Mouse (Mus musculus) stomach, embryonic 16.5 days (tissue): ENCODE results near the gene Tnk1. TPM values are rescaled to one million over a fixed set of nuclear protein-coding genes. Genes with fewer than 3 reads are reported as not detected.

Experiments used
- ATAC-seq: fragments of 200-750 bp; cut with Nextera tagmentation; 2 replicates; pipeline ENCODE4 v1.8.0; 2017; ENCODE audit warnings: moderate number of reproducible peaks, moderate TSS enrichment; ENCODE audit not compliant: insufficient read depth, low FRiP score
- H3K27ac ChIP-seq: fragments of 300-500 bp; sonication (generic); 2 replicates; pipeline ENCODE4 v1.5.1; 2014; ENCODE audit warnings: low read length
- H3K27me3 ChIP-seq: fragments of 300-500 bp; sonication (generic); 2 replicates; pipeline ENCODE4 v1.6.1; 2014; ENCODE audit warnings: low read length, control low read depth, mixed read lengths; ENCODE audit not compliant: control insufficient read depth, insufficient read depth
- H3K36me3 ChIP-seq: fragments of 300-500 bp; sonication (generic); 2 replicates; pipeline ENCODE4 v1.6.1; 2014; ENCODE audit warnings: low read length; ENCODE audit not compliant: control insufficient read depth, insufficient read depth
- H3K4me1 ChIP-seq: fragments of 300-500 bp; sonication (generic); 2 replicates; pipeline ENCODE4 v1.6.1; 2014; ENCODE audit warnings: low read length, control low read depth, mixed read lengths; ENCODE audit not compliant: control insufficient read depth, insufficient read depth
- H3K4me2 ChIP-seq: fragments of 300-500 bp; sonication (generic); 2 replicates; pipeline ENCODE4 v1.6.1; 2014; ENCODE audit warnings: low read depth, low read length, mixed read lengths
- H3K4me3 ChIP-seq: fragments of 300-500 bp; sonication (generic); replicated peaks from 2 replicates; pipeline ENCODE4 v1.5.1; 2014; ENCODE audit warnings: mild to moderate bottlenecking, low read length
- H3K9ac ChIP-seq: fragments of 300-500 bp; sonication (generic); 2 replicates; pipeline ENCODE4 v1.6.1; 2014; ENCODE audit warnings: low read length
- H3K9me3 ChIP-seq: fragments of 300-500 bp; sonication (generic); replicated peaks from 2 replicates; pipeline ENCODE4 v1.6.1; 2016; ENCODE audit warnings: low read length, control low read depth; ENCODE audit not compliant: control insufficient read depth
- WGBS: fragments of 180-500 bp; shearing (Covaris S2); extraction: QIAGEN DNeasy Blood & Tissue Kit; methylation state at CpG from one replicate; pipeline ENCODE4 v1.1.7; 2014; 5-methylcytosine and 5-hydroxymethylcytosine counted together
- microRNA-seq: library from miRNA; unstranded; fragments of <30 nt; microRNA quantifications from one replicate; pipeline ENCODE4, GENCODE M21; 2016
- polyA plus RNA-seq: library from polyadenylated mRNA; unstranded; fragments of >200 nt; fragmentation: Nextera tagmentation; extraction: Ambion mirVana; gene quantifications from 2 replicates; pipeline ENCODE4 v1.2.1, GENCODE M21; 2015

Tnk1 gene
- polyA plus RNA-seq, 1 experiment from 2014 or later = 15.3 TPM

DNA sequence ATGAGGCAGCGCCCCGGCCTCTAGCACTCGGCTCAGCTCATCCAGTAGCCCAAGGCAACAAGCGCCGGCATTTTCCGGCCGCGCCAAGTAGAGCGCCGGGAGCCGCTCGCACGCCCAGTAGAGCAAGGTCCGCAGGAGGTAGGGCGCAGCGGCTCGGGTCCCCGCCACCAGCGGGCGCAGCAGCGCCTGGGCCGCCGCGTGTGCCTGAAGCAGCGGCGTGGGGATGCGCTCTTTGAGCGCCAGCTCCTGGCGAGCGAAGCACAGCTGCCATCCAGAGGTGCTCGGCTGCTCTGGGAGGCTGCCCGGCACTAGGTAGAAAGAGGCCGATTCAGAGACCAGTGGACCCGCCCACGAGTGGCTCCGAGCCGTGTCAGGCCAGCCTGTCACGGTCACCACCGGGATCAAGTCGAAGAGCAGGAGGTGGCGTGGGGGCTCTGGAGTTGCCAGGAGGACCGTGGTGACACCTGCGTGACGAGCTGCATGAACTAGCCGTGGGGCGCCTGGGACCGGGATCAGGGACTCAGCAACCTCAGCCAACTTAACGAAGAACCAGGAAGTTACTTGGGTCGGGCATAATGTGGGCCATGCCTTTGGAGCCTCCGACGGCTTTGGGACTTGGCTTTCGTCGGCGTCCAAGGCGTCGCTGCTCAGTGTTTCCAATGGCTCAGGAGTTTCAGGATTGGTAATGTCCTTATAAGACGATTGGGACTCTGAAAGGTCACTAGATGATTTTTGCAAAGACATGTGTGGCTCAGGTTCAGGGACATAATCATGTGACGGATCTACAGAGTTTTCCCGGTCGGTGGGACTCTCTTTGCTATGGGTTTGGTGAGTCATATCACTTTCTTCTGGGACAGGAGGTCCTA is 54.5 kb downstream of the Tnk1 start:
- no peaks in the 10 kb centered on the region for H3K36me3 ChIP-seq
- H3K27me3 ChIP-seq = peaks cover 12% of the 10 kb centered on the region
- peaks cover 58% of the 10 kb centered on the region for H3K4me1 ChIP-seq
- peak overlapping the region; percentile 72 for H3K4me3 ChIP-seq
- peak; percentile 69 for ATAC-seq
- H3K9me3 ChIP-seq = no peaks in the 10 kb centered on the region
- peak overlapping the region; percentile 83 for H3K9ac ChIP-seq
- WGBS = 2% methylated on average over 60 of the region's 60 CpGs
- peak overlapping the region; percentile 69 for H3K27ac ChIP-seq
- peak overlapping the region; percentile 99 for H3K4me2 ChIP-seq

DNA sequence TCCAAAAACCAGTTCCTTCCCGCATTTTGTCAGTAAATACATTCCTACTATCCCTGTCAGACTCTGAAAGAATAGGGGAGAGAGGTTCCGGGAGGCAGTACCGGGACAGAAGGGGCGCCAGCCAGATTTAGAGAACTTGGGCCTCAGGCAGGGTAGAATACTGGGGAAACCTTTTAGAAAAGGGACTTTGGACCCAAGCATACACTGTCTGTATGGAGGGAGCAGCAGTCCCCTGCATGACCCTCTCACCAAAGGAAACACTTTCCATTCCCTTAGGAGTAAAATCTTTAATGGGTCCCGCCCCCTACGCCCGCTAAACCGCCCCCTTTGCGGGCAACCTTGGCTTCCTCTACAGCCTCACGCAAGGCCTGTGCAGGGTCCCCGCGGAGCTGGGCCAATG is 55.2 kb downstream of the Tnk1 start:
- Histone ChIP-seq H3K9ac (peak overlapping the region; percentile 83), H3K4me3 (peak overlapping the region; percentile 72), H3K36me3 (no peaks in the 10 kb centered on the region), H3K4me1 (peaks cover 58% of the 10 kb centered on the region), H3K27ac (peak overlapping the region; percentile 69; the same call in 1 of the 2 replicates), H3K27me3 (peaks cover 12% of the 10 kb centered on the region), H3K9me3 (no peaks in the 10 kb centered on the region), H3K4me2 (peak overlapping the region; percentile 99)
- WGBS = 3% methylated on average over 12 of the region's 12 CpGs
- no peak; the same call in 1 of the 2 replicates for ATAC-seq

DNA sequence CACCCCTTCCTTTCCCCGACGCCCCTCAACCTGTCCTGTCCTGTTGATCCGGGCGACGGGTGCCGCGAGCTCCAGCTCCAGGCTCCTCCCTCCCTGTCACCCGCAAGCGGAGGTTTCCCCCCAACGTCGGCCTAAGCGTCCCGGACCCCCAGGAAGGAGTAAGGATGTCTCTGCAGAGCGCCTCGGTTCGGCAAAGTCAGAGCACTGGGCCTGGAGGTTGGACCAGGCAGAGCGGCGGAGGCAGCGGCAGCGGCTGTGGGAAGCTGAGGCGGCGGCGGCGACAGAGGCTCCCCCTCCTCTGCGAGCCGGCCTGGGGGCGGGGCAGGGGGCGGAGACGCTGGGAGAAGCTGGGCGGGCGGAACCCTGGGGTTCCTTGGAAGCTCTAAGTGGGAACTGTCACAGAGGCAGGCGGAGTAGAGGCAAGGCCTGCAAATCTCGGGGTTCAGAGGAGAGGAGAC is 55.9 kb downstream of the Tnk1 start:
- Histone ChIP-seq H3K4me1 (peaks cover 58% of the 10 kb centered on the region), H3K27me3 (peaks cover 12% of the 10 kb centered on the region), H3K4me3 (peak overlapping the region; percentile 72), H3K36me3 (no peaks in the 10 kb centered on the region), H3K9ac (peak overlapping the region; percentile 83), H3K4me2 (peak overlapping the region; percentile 99), H3K9me3 (no peaks in the 10 kb centered on the region), H3K27ac (peak overlapping the region; percentile 38; the same call in 1 of the 2 replicates)
- under 1% methylated on average over 32 of the region's 33 CpGs for WGBS
- ATAC-seq = peak; percentile 43; the same call in 1 of the 2 replicates

DNA sequence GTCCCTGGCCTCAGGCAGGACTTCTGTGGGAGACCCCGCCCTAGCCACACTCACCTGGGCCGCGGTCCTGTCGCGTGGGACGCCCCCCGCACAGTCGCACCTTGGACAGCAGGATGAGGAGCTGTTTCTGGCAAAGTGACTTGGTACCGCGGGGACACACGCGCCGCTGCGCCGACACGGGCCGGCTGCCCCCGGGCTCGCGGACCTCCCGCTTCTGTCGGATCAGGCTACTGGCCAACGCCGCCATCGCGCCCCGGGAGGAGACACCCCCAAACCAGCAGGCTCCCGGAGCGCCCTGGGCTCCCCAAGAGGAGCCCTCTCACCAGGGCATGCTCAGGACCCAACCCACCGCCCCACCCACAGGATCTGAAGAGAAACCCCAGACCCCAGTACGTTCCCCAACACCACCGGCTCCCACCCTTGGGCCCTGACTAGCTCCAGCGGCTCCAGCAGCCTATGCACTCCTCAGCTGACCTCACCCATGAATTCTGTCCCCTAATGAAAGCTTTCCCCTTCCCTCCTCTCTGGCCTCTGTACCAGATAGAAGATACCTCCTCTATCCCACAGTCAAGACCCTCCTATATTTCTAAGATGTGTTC is 57.1 kb downstream of the Tnk1 start, which contains the start of gene Fgf11:
TSS of gene Fgf11 (minus strand) at position 479 of the 599 bp plus-strand sequence.
- H3K4me1 ChIP-seq = peaks cover 58% of the 10 kb centered on the region
- peak within 1 kb of the TSS; percentile 83 for H3K9ac ChIP-seq
- H3K9me3 ChIP-seq = no peaks in the 10 kb centered on the region
- ATAC-seq = no peak
- H3K36me3 ChIP-seq = no peaks in the 10 kb centered on the region
- WGBS = under 1% methylated on average over 28 of the region's 33 CpGs
- peak within 1 kb of the TSS; percentile 72 for H3K4me3 ChIP-seq
- peaks cover 12% of the 10 kb centered on the region for H3K27me3 ChIP-seq
- peak within 1 kb of the TSS; percentile 47; the same call in 1 of the 2 replicates for H3K27ac ChIP-seq
- peak within 1 kb of the TSS; percentile 99 for H3K4me2 ChIP-seq

Small RNA genes lying within 50 kb of the gene (microRNA-seq; reads per million reads assigned to microRNA genes)
- gene Mir6924 = not detected

Other genes with a start within 250 kb of the Tnk1 start
- gene Shbg, start 240.8 kb downstream of the Tnk1 start, polyA plus RNA-seq = 1.3 and 2.2 TPM in 2 replicates
- gene Sat2, start 236.7 kb downstream of the Tnk1 start, polyA plus RNA-seq = 18.1 and 19.6 TPM in 2 replicates
- gene Fxr2, start 225.7 kb downstream of the Tnk1 start, polyA plus RNA-seq = 20.9 and 22.1 TPM in 2 replicates
- 7.7 and 7.9 TPM in 2 replicates for gene Sox15, start 203.4 kb downstream of the Tnk1 start, polyA plus RNA-seq
- gene Mpdu1, start 196.1 kb downstream of the Tnk1 start, polyA plus RNA-seq = 67.7 and 68.8 TPM in 2 replicates
- 18.9 and 19.6 TPM in 2 replicates for gene Cd68, start 192.6 kb downstream of the Tnk1 start, polyA plus RNA-seq
- gene Eif4a1, start 186.3 kb downstream of the Tnk1 start, polyA plus RNA-seq = 454 and 462 TPM in 2 replicates
- gene Senp3, start 176.6 kb downstream of the Tnk1 start, polyA plus RNA-seq = 66.3 and 68.5 TPM in 2 replicates
- gene Tnfsf13, start 172.9 kb downstream of the Tnk1 start, polyA plus RNA-seq = 0.59 and 1.0 TPM in 2 replicates
- gene Tnfsf12, start 162.9 kb downstream of the Tnk1 start, polyA plus RNA-seq = 8.8 and 9.6 TPM in 2 replicates
- 2.9 and 4.2 TPM in 2 replicates for gene Tnfsfm13, start 162.6 kb downstream of the Tnk1 start, polyA plus RNA-seq
- gene Polr2a, start 100.1 kb downstream of the Tnk1 start, polyA plus RNA-seq = 17.7 and 20.6 TPM in 2 replicates
- gene Slc35g3, start 96.8 kb downstream of the Tnk1 start, polyA plus RNA-seq = 0.17 TPM in 1 of 2 replicates, not detected in the other
- gene Zbtb4, start 92.8 kb downstream of the Tnk1 start, polyA plus RNA-seq = 3.4 TPM in 2 replicates
- 5.3 and 10.3 TPM in 2 replicates for gene Chrnb1, start 62.8 kb downstream of the Tnk1 start, polyA plus RNA-seq
- 1.8 and 2.5 TPM in 2 replicates for gene Fgf11, start 56.9 kb downstream of the Tnk1 start, polyA plus RNA-seq
- 14.2 and 15.0 TPM in 2 replicates for gene Tmem102, start 53.1 kb downstream of the Tnk1 start, polyA plus RNA-seq
- 0.03 TPM in 1 of 2 replicates, not detected in the other for gene Gm39566, start 43.4 kb downstream of the Tnk1 start, polyA plus RNA-seq
- not detected in 2 replicates for gene Spem2, start 40.3 kb downstream of the Tnk1 start, polyA plus RNA-seq
- gene Spem1, start 36.5 kb downstream of the Tnk1 start, polyA plus RNA-seq = not detected in 2 replicates
- gene Nlgn2, start 20.9 kb downstream of the Tnk1 start, polyA plus RNA-seq = 5.3 and 6.4 TPM in 2 replicates
- gene Tmem256, start 20.2 kb downstream of the Tnk1 start, polyA plus RNA-seq = 377 and 401 TPM in 2 replicates
- gene Plscr3, start 12.4 kb downstream of the Tnk1 start, polyA plus RNA-seq = 85.1 and 98.5 TPM in 2 replicates
- gene Tmem95, start 19.3 kb upstream of the Tnk1 start, polyA plus RNA-seq = not detected in 2 replicates
- gene Kctd11, start 22.7 kb upstream of the Tnk1 start, polyA plus RNA-seq = 15.1 and 24.7 TPM in 2 replicates
- gene Acap1, start 36.8 kb upstream of the Tnk1 start, polyA plus RNA-seq = 4.0 and 5.1 TPM in 2 replicates
- gene 2810408A11Rik, start 42.3 kb upstream of the Tnk1 start, polyA plus RNA-seq = 4.9 TPM in 2 replicates
- gene Neurl4, start 42.3 kb upstream of the Tnk1 start, polyA plus RNA-seq = 7.5 TPM in 2 replicates
- gene Gps2, start 55.2 kb upstream of the Tnk1 start, polyA plus RNA-seq = 61.6 and 63.4 TPM in 2 replicates
- gene Eif5a, start 63.2 kb upstream of the Tnk1 start, polyA plus RNA-seq = 1,516 and 1,535 TPM in 2 replicates
- 2.9 and 3.8 TPM in 2 replicates for gene Ybx2, start 77.1 kb upstream of the Tnk1 start, polyA plus RNA-seq
- 38.3 and 39.1 TPM in 2 replicates for gene Slc2a4, start 89.5 kb upstream of the Tnk1 start, polyA plus RNA-seq
- 397 and 438 TPM in 2 replicates for gene Cldn7, start 106.0 kb upstream of the Tnk1 start, polyA plus RNA-seq
- 17.5 and 17.7 TPM in 2 replicates for gene Ctdnep1, start 122.4 kb upstream of the Tnk1 start, polyA plus RNA-seq
- 102 and 103 TPM in 2 replicates for gene Elp5, start 123.8 kb upstream of the Tnk1 start, polyA plus RNA-seq
- gene Gabarap, start 132.4 kb upstream of the Tnk1 start, polyA plus RNA-seq = 485 and 494 TPM in 2 replicates
- gene Phf23, start 137.0 kb upstream of the Tnk1 start, polyA plus RNA-seq = 44.3 and 47.9 TPM in 2 replicates
- gene Dvl2, start 141.9 kb upstream of the Tnk1 start, polyA plus RNA-seq = 17.7 and 22.3 TPM in 2 replicates
- 115 and 119 TPM in 2 replicates for gene Acadvl, start 156.7 kb upstream of the Tnk1 start, polyA plus RNA-seq
- gene Dlg4, start 158.2 kb upstream of the Tnk1 start, polyA plus RNA-seq = 8.4 and 9.0 TPM in 2 replicates
- gene Asgr1, start 195.4 kb upstream of the Tnk1 start, polyA plus RNA-seq = 0.31 TPM in 1 of 2 replicates, not detected in the other
- 0.71 and 0.72 TPM in 2 replicates for gene Asgr2, start 233.9 kb upstream of the Tnk1 start, polyA plus RNA-seq